Mouse (Mus musculus): ENCODE results near the gene Arhgdia. TPM values are rescaled to one million over a fixed set of nuclear protein-coding genes. Genes with fewer than 3 reads are reported as not detected.

Gene Arhgdia
- polyA plus RNA-seq, 2 experiments: 172 to 191 TPM

- TF ChIP-seq CTCF (IDR thresholded peaks at IDR 0.05; ENCODE audit: low read depth) (peak; percentile 2; the same call in 1 of the 2 replicates), EP300 (IDR thresholded peaks at IDR 0.05; ENCODE audit: low read depth) (no peak)
- Histone ChIP-seq H3K36me3 (replicated peaks; ENCODE audit: control insufficient read depth, insufficient read depth, low read depth) (peaks cover 9% of the 10 kb centered on the region), H3K27me3 (ENCODE audit: control insufficient read depth, insufficient read depth, low read length) (no peaks in the 10 kb centered on the region), H3K4me1 (replicated peaks; ENCODE audit: control insufficient read depth in 2 of 2, insufficient read depth in 2 of 2, low read length in 1 of 2) (peaks cover 39 to 53% of the 10 kb centered on the region in 2 experiments), H3K4me3 (ENCODE audit: insufficient read depth in 1 of 2, low read depth in 2 of 2, low read length in 2 of 2) (peak overlapping the region; percentile 4 to 89), H3K4me2 (ENCODE audit: low read depth) (peak overlapping the region; percentile 75), H3K9me3 (ENCODE audit: control insufficient read depth, low read length) (no peaks in the 10 kb centered on the region), H3K9ac (replicated peaks) (peak overlapping the region; percentile 99; the same call in 1 of the 2 replicates), H3K27ac (peak overlapping the region; percentile 99)
- ATAC-seq (ENCODE audit: insufficient read depth) (no peak), DNase-seq (ENCODE audit: low read depth in 3 of 3, low spot score in 3 of 3) (no peak)
- WGBS (ENCODE audit: insufficient replicate concordance): 84% methylated on average over 23 of the region's 23 CpGs
Observed at GRCm38 (mm10) chr11:120628601-120629340, 47.3 kb upstream of the Arhgdia start.

GRCm38 (mm10) chr11:120627468-120628300 is 46.3 kb upstream of the Arhgdia start:
- peak overlapping the region in 1 of 2 experiments; percentile 7; a peak in 1 of 4 replicates for H3K4me3 ChIP-seq (ENCODE audit: insufficient read depth in 1 of 2, low read depth in 2 of 2, low read length in 2 of 2)

GRCm38 (mm10) chr11:120626785-120627467 is 45.5 kb upstream of the Arhgdia start:
- WGBS (ENCODE audit: insufficient replicate concordance): 83% methylated on average over 11 of the region's 11 CpGs
- Histone ChIP-seq H3K27me3 (ENCODE audit: control insufficient read depth, insufficient read depth, low read length) (no peaks in the 10 kb centered on the region), H3K9ac (replicated peaks) (no peak overlapping the region), H3K4me1 (replicated peaks; ENCODE audit: control insufficient read depth in 2 of 2, insufficient read depth in 2 of 2, low read length in 1 of 2) (peaks cover 39 to 50% of the 10 kb centered on the region in 2 experiments), H3K4me3 (ENCODE audit: insufficient read depth in 1 of 2, low read depth in 2 of 2, low read length in 2 of 2) (no peak overlapping the region), H3K4me2 (ENCODE audit: low read depth) (no peak overlapping the region; the same call in 1 of the 2 replicates), H3K9me3 (ENCODE audit: control insufficient read depth, low read length) (no peaks in the 10 kb centered on the region), H3K27ac (peak overlapping the region; percentile 44; the same call in 1 of the 2 replicates), H3K36me3 (replicated peaks; ENCODE audit: control insufficient read depth, insufficient read depth, low read depth) (peaks cover 15% of the 10 kb centered on the region)
- TF ChIP-seq CTCF (IDR thresholded peaks at IDR 0.05; ENCODE audit: low read depth): no peak
- TF ChIP-seq EP300 (IDR thresholded peaks at IDR 0.05; ENCODE audit: low read depth): no peak
- ATAC-seq (ENCODE audit: insufficient read depth) (no peak), DNase-seq (ENCODE audit: low read depth in 3 of 3, low spot score in 3 of 3) (no peak)

More at GRCm38 (mm10) chr11:120627468-120628300, 46.3 kb upstream of the Arhgdia start:
- Histone ChIP-seq H3K9ac (replicated peaks) (peak overlapping the region; percentile 31), H3K9me3 (ENCODE audit: control insufficient read depth, low read length) (no peaks in the 10 kb centered on the region), H3K27ac (no peak overlapping the region; the same call in 1 of the 2 replicates), H3K4me1 (replicated peaks; ENCODE audit: control insufficient read depth in 2 of 2, insufficient read depth in 2 of 2, low read length in 1 of 2) (peaks cover 39 to 52% of the 10 kb centered on the region in 2 experiments), H3K27me3 (ENCODE audit: control insufficient read depth, insufficient read depth, low read length) (no peaks in the 10 kb centered on the region), H3K36me3 (replicated peaks; ENCODE audit: control insufficient read depth, insufficient read depth, low read depth) (peaks cover 13% of the 10 kb centered on the region), H3K4me2 (ENCODE audit: low read depth) (peak overlapping the region; percentile 75)
- TF ChIP-seq EP300 (IDR thresholded peaks at IDR 0.05; ENCODE audit: low read depth) (no peak), CTCF (IDR thresholded peaks at IDR 0.05; ENCODE audit: low read depth) (no peak)
- ATAC-seq (ENCODE audit: insufficient read depth) (no peak), DNase-seq (ENCODE audit: low read depth in 3 of 3, low spot score in 3 of 3) (no peak)
- 33% methylated on average over 22 of the region's 22 CpGs for WGBS (ENCODE audit: insufficient replicate concordance)

- H3K4me1 ChIP-seq (replicated peaks; ENCODE audit: control insufficient read depth in 2 of 2, insufficient read depth in 2 of 2, low read length in 1 of 2): peaks cover 23 to 33% of the 10 kb centered on the region in 2 experiments
- peaks cover 32% of the 10 kb centered on the region for H3K36me3 ChIP-seq (replicated peaks; ENCODE audit: control insufficient read depth, insufficient read depth, low read depth)
Observed at GRCm38 (mm10) chr11:120625152-120625775, 43.8 kb upstream of the Arhgdia start, which contains the start of gene Sirt7. Sirt7 (minus strand) TSS chr11:120625240.

More at GRCm38 (mm10) chr11:120625152-120625775, 43.8 kb upstream of the Arhgdia start, which contains the start of gene Sirt7:
- Histone ChIP-seq H3K9me3 (ENCODE audit: control insufficient read depth, low read length) (no peaks in the 10 kb centered on the region), H3K4me2 (ENCODE audit: low read depth) (peak within 1 kb of the TSS; percentile 91), H3K9ac (replicated peaks) (peak within 1 kb of the TSS; percentile 94), H3K27me3 (ENCODE audit: control insufficient read depth, insufficient read depth, low read length) (no peaks in the 10 kb centered on the region), H3K27ac (peak within 1 kb of the TSS; percentile 69), H3K4me3 (ENCODE audit: insufficient read depth in 1 of 2, low read depth in 2 of 2, low read length in 2 of 2) (peak within 1 kb of the TSS; percentile 74 to 91)
- ATAC-seq (ENCODE audit: insufficient read depth) (no peak), DNase-seq (ENCODE audit: low read depth in 3 of 3, low spot score in 3 of 3) (no peak)
- WGBS (ENCODE audit: insufficient replicate concordance): 12% methylated on average over 5 of the region's 5 CpGs
- no peak for TF ChIP-seq EP300 (IDR thresholded peaks at IDR 0.05; ENCODE audit: low read depth)
- TF ChIP-seq CTCF (IDR thresholded peaks at IDR 0.05; ENCODE audit: low read depth): 0 out of 2 replicates have a peak, but pooled peaks have one; percentile 11

Measured in liver, embryonic 14.5 days (tissue).